Mouse (Mus musculus): ENCODE results near the gene Rere. TPM values are rescaled to one million over a fixed set of nuclear protein-coding genes. Genes with fewer than 3 reads are reported as not detected.

Gene Rere
- total and polyA plus RNA-seq, 3 experiments, result 4.1 to 31.8 TPM; not detected in 1

GRCm38 (mm10) chr4:150406821-150407220 is 125.4 kb downstream of the Rere start:
- no peak overlapping the region for H3K4me3 ChIP-seq (ENCODE audit: control insufficient read depth in 1 of 2, insufficient read depth in 1 of 2, low read depth in 2 of 2, low read length in 2 of 2)
- no peaks in the 10 kb centered on the region for H3K9me3 ChIP-seq (replicated peaks; ENCODE audit: insufficient read depth, low read length)
- DNase-seq (ENCODE audit: low read depth, low spot score), result no peak
- no peaks in the 10 kb centered on the region for H3K27me3 ChIP-seq (ENCODE audit: control insufficient read depth in 1 of 2, insufficient read depth in 2 of 2, low read length in 2 of 2)
- H3K79me2 ChIP-seq (ENCODE audit: control insufficient read depth, insufficient read depth, low read length, poor library complexity), result peaks cover 2% of the 10 kb centered on the region; the same call in 1 of the 2 replicates
- H3K4me1 ChIP-seq (ENCODE audit: control insufficient read depth in 1 of 2, insufficient read depth in 2 of 2, low read length in 2 of 2), result no peaks in the 10 kb centered on the region
- H3K36me3 ChIP-seq (ENCODE audit: control insufficient read depth in 1 of 2, insufficient read depth in 2 of 2, low read length in 2 of 2), result peaks cover 0 to 2% of the 10 kb centered on the region in 2 experiments; a peak in 2 of 4 replicates
- TF ChIP-seq SMC3 (IDR thresholded peaks at IDR 0.05; ENCODE audit: low read depth, low read length) (no peak), MAFK (IDR thresholded peaks at IDR 0.05; ENCODE audit: borderline replicate concordance, low read depth, low read length) (no peak), POLR2AphosphoS2 (IDR thresholded peaks at IDR 0.05; ENCODE audit: low read length) (no peak), TAL1 (IDR thresholded peaks at IDR 0.05; ENCODE audit: low read length) (no peak), MXI1 (IDR thresholded peaks at IDR 0.05; ENCODE audit: low read depth, low read length) (no peak), JUND (IDR thresholded peaks at IDR 0.05; ENCODE audit: low read depth, low read length) (no peak), NRF1 (IDR thresholded peaks at IDR 0.05; ENCODE audit: insufficient read depth, low read depth, low read length, poor library complexity, severe bottlenecking) (no peak), GATA1 (IDR thresholded peaks at IDR 0.05; ENCODE audit: low read depth, low read length) (no peak), ZKSCAN1 (IDR thresholded peaks at IDR 0.05; ENCODE audit: low read depth, low read length) (no peak), USF1 (IDR thresholded peaks at IDR 0.05; ENCODE audit: low read depth, low read length) (no peak), NELFE (IDR thresholded peaks at IDR 0.05; ENCODE audit: low read depth, low read length) (no peak), POLR2AphosphoS5 (IDR thresholded peaks at IDR 0.05; ENCODE audit: borderline replicate concordance, low read depth, low read length) (no peak), MAX (IDR thresholded peaks at IDR 0.05; ENCODE audit: low read length) (no peak)
- H3K9ac ChIP-seq (ENCODE audit: control insufficient read depth, low read depth, low read length, poor library complexity, severe bottlenecking), result no peak overlapping the region
- H3K27ac ChIP-seq (ENCODE audit: control insufficient read depth, low read depth, low read length), result no peak overlapping the region

- no peak overlapping the region for H3K9ac ChIP-seq (ENCODE audit: control insufficient read depth, low read depth, low read length, poor library complexity, severe bottlenecking)
- no peaks in the 10 kb centered on the region for H3K9me3 ChIP-seq (replicated peaks; ENCODE audit: insufficient read depth, low read length)
- no peak overlapping the region for H3K27ac ChIP-seq (ENCODE audit: control insufficient read depth, low read depth, low read length)
- no peaks in the 10 kb centered on the region for H3K4me1 ChIP-seq (ENCODE audit: control insufficient read depth in 1 of 2, insufficient read depth in 2 of 2, low read length in 2 of 2)
- H3K4me3 ChIP-seq (ENCODE audit: control insufficient read depth in 1 of 2, insufficient read depth in 1 of 2, low read depth in 2 of 2, low read length in 2 of 2), result no peak overlapping the region
- TF ChIP-seq USF2 (IDR thresholded peaks at IDR 0.05; ENCODE audit: borderline replicate concordance in 1 of 2, insufficient read depth in 1 of 2, low read depth in 1 of 2, low read length in 2 of 2), result no peak
- no peak for TF ChIP-seq ZC3H11A (IDR thresholded peaks at IDR 0.05; ENCODE audit: low read depth, low read length)
- no peak for TF ChIP-seq ZMIZ1 (IDR thresholded peaks at IDR 0.05; ENCODE audit: low read depth, low read length)
- no peak for TF ChIP-seq EP300 (IDR thresholded peaks at IDR 0.05; ENCODE audit: low read depth in 1 of 2, low read length in 2 of 2)
- no peak for TF ChIP-seq SMC3 (IDR thresholded peaks at IDR 0.05; ENCODE audit: low read depth, low read length)
- no peak for TF ChIP-seq TCF12 (IDR thresholded peaks at IDR 0.05; ENCODE audit: low read depth, low read length)
- TF ChIP-seq MAZ (IDR thresholded peaks at IDR 0.05; ENCODE audit: low read depth, low read length), result no peak
- no peak for TF ChIP-seq CHD1 (IDR thresholded peaks at IDR 0.05; ENCODE audit: low read depth, low read length)
- no peak for TF ChIP-seq MXI1 (IDR thresholded peaks at IDR 0.05; ENCODE audit: low read depth, low read length)
- TF ChIP-seq GATA1 (IDR thresholded peaks at IDR 0.05; ENCODE audit: low read depth, low read length), result no peak
- no peak for TF ChIP-seq MAFK (IDR thresholded peaks at IDR 0.05; ENCODE audit: borderline replicate concordance, low read depth, low read length)
- no peak for TF ChIP-seq JUND (IDR thresholded peaks at IDR 0.05; ENCODE audit: low read depth, low read length)
- TF ChIP-seq MYB (IDR thresholded peaks at IDR 0.05; ENCODE audit: low read depth, low read length), result no peak
- TF ChIP-seq ELF1 (IDR thresholded peaks at IDR 0.05; ENCODE audit: low read depth, low read length), result no peak
- TF ChIP-seq TAL1 (IDR thresholded peaks at IDR 0.05; ENCODE audit: low read length), result no peak
- no peak for DNase-seq (ENCODE audit: low read depth, low spot score)
- no peaks in the 10 kb centered on the region for H3K36me3 ChIP-seq (ENCODE audit: control insufficient read depth in 1 of 2, insufficient read depth in 2 of 2, low read length in 2 of 2)
- H3K79me2 ChIP-seq (ENCODE audit: control insufficient read depth, insufficient read depth, low read length, poor library complexity), result peaks cover 2% of the 10 kb centered on the region; the same call in 1 of the 2 replicates
- no peaks in the 10 kb centered on the region for H3K27me3 ChIP-seq (ENCODE audit: control insufficient read depth in 1 of 2, insufficient read depth in 2 of 2, low read length in 2 of 2)
Observed at GRCm38 (mm10) chr4:150414296-150414695, 132.8 kb downstream of the Rere start.

Data from MEL (cell line).